Mouse (Mus musculus) lung, embryonic 16.5 days (tissue): ENCODE data around the gene Aplnr. TPM values are rescaled to one million over a fixed set of nuclear protein-coding genes. Genes with fewer than 3 reads are reported as not detected.

Experiments
- ATAC-seq: fragments of 200-750 bp; cut with Nextera tagmentation; 2 replicates; pipeline ENCODE4 v1.8.0; 2017; ENCODE audit warnings: low read depth, mild to moderate bottlenecking, moderate library complexity
- H3K27ac ChIP-seq: fragments of 300-500 bp; sonication (generic); 2 replicates; pipeline ENCODE4 v1.5.1; 2014; ENCODE audit warnings: mild to moderate bottlenecking, control low read depth, low read length
- H3K27me3 ChIP-seq: fragments of 300-500 bp; sonication (generic); 2 replicates; pipeline ENCODE4 v1.6.1; 2014; ENCODE audit warnings: low read depth, low read length, mixed read lengths; ENCODE audit not compliant: control insufficient read depth, insufficient read depth
- H3K36me3 ChIP-seq: fragments of 300-500 bp; sonication (generic); 2 replicates; pipeline ENCODE4 v1.6.1; 2014; ENCODE audit warnings: low read length; ENCODE audit not compliant: control insufficient read depth, insufficient read depth
- H3K4me1 ChIP-seq: fragments of 300-500 bp; sonication (generic); replicated peaks from 2 replicates; pipeline ENCODE4 v1.6.1; 2014; ENCODE audit warnings: low read length, mixed read lengths; ENCODE audit not compliant: control insufficient read depth, insufficient read depth
- H3K4me2 ChIP-seq: fragments of 300-500 bp; sonication (generic); 2 replicates; pipeline ENCODE4 v1.6.1; 2014; ENCODE audit warnings: low read depth, low read length, control low read depth
- H3K4me3 ChIP-seq: fragments of 300-500 bp; sonication (generic); 2 replicates; pipeline ENCODE4 v1.5.1; 2014; ENCODE audit warnings: mild to moderate bottlenecking, low read length, control low read depth
- H3K9ac ChIP-seq: fragments of 300-500 bp; sonication (generic); 2 replicates; pipeline ENCODE4 v1.6.1; 2014; ENCODE audit warnings: low read length, control low read depth
- H3K9me3 ChIP-seq: fragments of 300-500 bp; sonication (generic); 2 replicates; pipeline ENCODE4 v1.6.1; 2016; ENCODE audit warnings: low read length; ENCODE audit not compliant: control insufficient read depth
- WGBS: fragments of 180-500 bp; shearing (Covaris S2); extraction: QIAGEN DNeasy Blood & Tissue Kit; methylation state at CpG from one replicate; pipeline ENCODE4 v1.1.7; 2014; 5-methylcytosine and 5-hydroxymethylcytosine counted together
- polyA plus RNA-seq: library from polyadenylated mRNA; unstranded; fragments of >200 nt; fragmentation: Nextera tagmentation; extraction: Ambion mirVana; gene quantifications from 2 replicates; pipeline ENCODE4 v1.2.1, GENCODE M21; 2015

Gene Aplnr
- polyA plus RNA-seq, 1 experiment from 2014 or later: 194 TPM

GRCm38 (mm10) chr2:85161638-85162093, 25.6 kb downstream of the Aplnr start:
- no peak overlapping the region for H3K4me2 ChIP-seq
- 17% methylated on average over 1 of the region's 1 CpGs for WGBS
- H3K36me3 ChIP-seq: no peaks in the 10 kb centered on the region

GRCm38 (mm10) chr2:85163311-85164047, 27.5 kb downstream of the Aplnr start:
- H3K27me3 ChIP-seq: no peaks in the 10 kb centered on the region
- no peak overlapping the region for H3K4me3 ChIP-seq
- no peaks in the 10 kb centered on the region for H3K36me3 ChIP-seq
- H3K9me3 ChIP-seq: no peaks in the 10 kb centered on the region
- WGBS: 12% methylated on average over 7 of the region's 7 CpGs
- peak overlapping the region; percentile 67; the same call in 1 of the 2 replicates for H3K27ac ChIP-seq
- no peak overlapping the region for H3K4me2 ChIP-seq
- peaks cover 13% of the 10 kb centered on the region for H3K4me1 ChIP-seq
- H3K9ac ChIP-seq: no peak overlapping the region
- ATAC-seq: peak; percentile 85

More at GRCm38 (mm10) chr2:85161638-85162093, 25.6 kb downstream of the Aplnr start:
- Histone ChIP-seq H3K4me1 (peaks cover 7% of the 10 kb centered on the region; the same call in 1 of the 2 replicates), H3K4me3 (no peak overlapping the region), H3K9ac (no peak overlapping the region), H3K9me3 (no peaks in the 10 kb centered on the region), H3K27me3 (no peaks in the 10 kb centered on the region), H3K27ac (no peak overlapping the region)
- no peak for ATAC-seq

- Histone ChIP-seq H3K27ac (peak overlapping the region; percentile 80), H3K9ac (no peak overlapping the region), H3K4me3 (no peak overlapping the region), H3K9me3 (no peaks in the 10 kb centered on the region), H3K27me3 (no peaks in the 10 kb centered on the region), H3K4me2 (no peak overlapping the region), H3K4me1 (peaks cover 8% of the 10 kb centered on the region; the same call in 1 of the 2 replicates), H3K36me3 (no peaks in the 10 kb centered on the region)
- ATAC-seq: peak; percentile 49
- 44% methylated on average over 1 of the region's 1 CpGs for WGBS
Measured at GRCm38 (mm10) chr2:85167624-85168023, 31.6 kb downstream of the Aplnr start.

- ATAC-seq: no peak
- Histone ChIP-seq H3K4me1 (peaks cover 12% of the 10 kb centered on the region; the same call in 1 of the 2 replicates), H3K4me3 (no peak overlapping the region), H3K36me3 (no peaks in the 10 kb centered on the region), H3K27me3 (no peaks in the 10 kb centered on the region), H3K27ac (peak overlapping the region; percentile 80), H3K9ac (no peak overlapping the region), H3K4me2 (no peak overlapping the region), H3K9me3 (no peaks in the 10 kb centered on the region)
- WGBS: 79% methylated on average over 1 of the region's 1 CpGs
Measured at GRCm38 (mm10) chr2:85168327-85168726, 32.3 kb downstream of the Aplnr start.

GRCm38 (mm10) chr2:85172071-85172762, 36.2 kb downstream of the Aplnr start:
- Histone ChIP-seq H3K27me3 (no peaks in the 10 kb centered on the region), H3K4me2 (no peak overlapping the region), H3K9ac (no peak overlapping the region), H3K9me3 (no peaks in the 10 kb centered on the region), H3K27ac (peak overlapping the region; percentile 57; the same call in 1 of the 2 replicates), H3K36me3 (no peaks in the 10 kb centered on the region), H3K4me1 (peaks cover 10% of the 10 kb centered on the region; the same call in 1 of the 2 replicates), H3K4me3 (no peak overlapping the region)
- peak; percentile 91 for ATAC-seq
- 10% methylated on average over 3 of the region's 3 CpGs for WGBS

GRCm38 (mm10) chr2:85172763-85173103, 36.7 kb downstream of the Aplnr start:
- Histone ChIP-seq H3K4me2 (no peak overlapping the region), H3K36me3 (no peaks in the 10 kb centered on the region), H3K9ac (no peak overlapping the region), H3K27me3 (no peaks in the 10 kb centered on the region), H3K4me1 (peaks cover 10% of the 10 kb centered on the region; the same call in 1 of the 2 replicates), H3K27ac (peak overlapping the region; percentile 57; the same call in 1 of the 2 replicates), H3K9me3 (no peaks in the 10 kb centered on the region), H3K4me3 (no peak overlapping the region)
- 46% methylated on average over 2 of the region's 2 CpGs for WGBS
- no peak for ATAC-seq

- 68% methylated on average over 6 of the region's 6 CpGs for WGBS
- no peak for ATAC-seq
- no peaks in the 10 kb centered on the region for H3K9me3 ChIP-seq
Measured at GRCm38 (mm10) chr2:85173545-85173944, 37.5 kb downstream of the Aplnr start.

GRCm38 (mm10) chr2:85178139-85178800, 42.2 kb downstream of the Aplnr start:
- Histone ChIP-seq H3K9me3 (no peaks in the 10 kb centered on the region), H3K4me2 (no peak overlapping the region), H3K4me3 (no peak overlapping the region), H3K27me3 (no peaks in the 10 kb centered on the region), H3K27ac (0 out of 2 replicates have a peak overlapping the region, but pooled peaks have one; percentile 8), H3K9ac (no peak overlapping the region), H3K4me1 (no peaks in the 10 kb centered on the region), H3K36me3 (no peaks in the 10 kb centered on the region)
- WGBS: 47% methylated on average over 4 of the region's 4 CpGs
- 0 out of 2 replicates have a peak, but pooled peaks have one; percentile 12 for ATAC-seq

More at GRCm38 (mm10) chr2:85173545-85173944, 37.5 kb downstream of the Aplnr start:
- no peaks in the 10 kb centered on the region for H3K27me3 ChIP-seq
- H3K4me2 ChIP-seq: no peak overlapping the region
- peaks cover 6% of the 10 kb centered on the region; the same call in 1 of the 2 replicates for H3K4me1 ChIP-seq
- H3K27ac ChIP-seq: no peak overlapping the region
- no peaks in the 10 kb centered on the region for H3K36me3 ChIP-seq
- no peak overlapping the region for H3K9ac ChIP-seq
- no peak overlapping the region for H3K4me3 ChIP-seq
